Mouse (Mus musculus): ENCODE data around the gene Stoml3. TPM values are rescaled to one million over a fixed set of nuclear protein-coding genes. Genes with fewer than 3 reads are reported as not detected.

Stoml3 gene
- polyA plus RNA-seq, 1 experiment from 2014 or later, result 0.14 TPM

DNA sequence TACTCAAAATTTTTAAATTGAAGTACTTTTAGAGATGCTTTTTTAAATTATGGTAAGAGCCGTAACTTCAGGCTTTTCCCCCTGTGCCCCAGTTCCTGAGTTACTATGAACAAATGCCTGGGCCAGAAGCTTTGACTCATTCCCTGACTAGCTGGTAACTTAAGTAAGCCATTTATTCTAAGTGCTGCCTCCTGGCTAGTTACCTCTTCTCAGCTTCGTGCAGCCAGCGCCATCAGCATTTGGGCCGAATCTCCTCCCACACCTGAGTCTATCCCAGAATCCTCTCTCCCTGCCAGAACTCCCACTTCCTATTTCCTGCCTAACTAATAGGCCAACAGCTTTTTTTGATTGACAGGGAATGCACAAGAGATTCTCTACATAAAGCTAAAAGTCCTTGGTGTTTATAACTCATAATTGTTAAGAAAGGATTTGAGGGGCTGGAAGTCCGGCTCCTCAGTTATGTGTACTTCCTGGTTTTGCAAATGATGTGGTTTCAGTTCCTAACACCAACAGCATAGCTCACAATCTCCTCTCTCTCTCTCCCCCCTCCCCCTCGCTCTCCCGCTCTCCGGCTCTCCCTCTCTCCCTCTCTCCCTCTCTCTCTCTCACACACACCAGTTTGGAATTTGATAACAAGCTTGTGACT is 4.9 kb upstream of the Stoml3 start:
- WGBS, result 78% methylated on average over 8 of the region's 8 CpGs
- peaks cover 26% of the 10 kb centered on the region; the same call in 1 of the 2 replicates for H3K36me3 ChIP-seq

GRCm38 (mm10) chr3:53486561-53486960 is 1.9 kb upstream of the Stoml3 start:
- ATAC-seq (ENCODE audit: borderline replicate concordance, extremely low read depth, low FRiP score, low TSS enrichment), result no peak
- 0 out of 2 replicates have a peak, but pooled peaks cover 8% of the 10 kb centered on the region for H3K4me1 ChIP-seq
- no peaks in the 10 kb centered on the region for H3K9me3 ChIP-seq
- H3K36me3 ChIP-seq, result 0 out of 2 replicates have a peak, but pooled peaks cover 6% of the 10 kb centered on the region
- H3K27me3 ChIP-seq, result no peaks in the 10 kb centered on the region
- peak overlapping the region; percentile 0; the same call in 1 of the 2 replicates for H3K27ac ChIP-seq
- H3K4me2 ChIP-seq, result no peak overlapping the region
- H3K9ac ChIP-seq, result no peak overlapping the region
- whole genome bisulfite sequencing, result 72% methylated on average over 10 of the region's 10 CpGs
- no peak overlapping the region for H3K4me3 ChIP-seq

More for the DNA sequence above, 4.9 kb upstream of the Stoml3 start:
- 0 out of 2 replicates have a peak, but pooled peaks cover 8% of the 10 kb centered on the region for H3K4me1 ChIP-seq
- H3K4me2 ChIP-seq, result no peak overlapping the region
- H3K27ac ChIP-seq, result no peak overlapping the region
- H3K27me3 ChIP-seq, result no peaks in the 10 kb centered on the region
- no peaks in the 10 kb centered on the region for H3K9me3 ChIP-seq
- no peak overlapping the region for H3K4me3 ChIP-seq
- no peak for ATAC-seq (ENCODE audit: borderline replicate concordance, extremely low read depth, low FRiP score, low TSS enrichment)
- no peak overlapping the region for H3K9ac ChIP-seq

DNA sequence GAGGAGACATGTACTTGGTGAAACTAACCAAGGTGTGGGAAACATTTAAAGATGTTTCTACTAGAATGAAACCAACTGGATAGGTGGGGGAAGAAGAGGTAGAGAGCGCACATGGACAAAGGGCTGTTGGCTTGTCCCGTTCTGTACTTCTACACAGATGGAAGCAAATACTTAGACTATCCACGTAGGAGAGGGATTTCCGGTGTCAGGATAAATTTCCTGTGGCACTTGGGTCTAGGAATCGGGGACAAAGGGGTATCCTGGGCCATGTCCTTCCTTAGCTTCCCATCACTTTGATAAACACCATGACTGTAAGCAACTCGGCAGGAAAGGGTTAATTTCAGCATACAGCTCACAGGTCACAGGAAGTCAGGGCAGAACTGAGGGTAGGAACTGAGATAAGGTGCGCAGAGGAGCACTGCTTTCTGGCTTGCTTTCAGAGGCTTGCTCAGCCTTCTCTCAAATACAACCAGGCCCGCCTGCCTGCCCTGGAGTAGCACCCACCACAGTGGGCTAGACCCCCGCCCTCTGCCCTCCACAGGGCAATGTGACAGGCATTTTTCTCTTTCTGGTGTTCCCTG is 1.4 kb upstream of the Stoml3 start:
- H3K27ac ChIP-seq, result peak overlapping the region; percentile 0
- H3K9me3 ChIP-seq, result no peaks in the 10 kb centered on the region
- H3K4me2 ChIP-seq, result no peak overlapping the region
- H3K27me3 ChIP-seq, result no peaks in the 10 kb centered on the region
- 0 out of 2 replicates have a peak, but pooled peaks cover 8% of the 10 kb centered on the region for H3K4me1 ChIP-seq
- H3K9ac ChIP-seq, result no peak overlapping the region
- ATAC-seq (ENCODE audit: borderline replicate concordance, extremely low read depth, low FRiP score, low TSS enrichment), result 0 out of 2 replicates have a peak, but pooled peaks have one; percentile 27
- 38% methylated on average over 9 of the region's 9 CpGs for WGBS
- H3K36me3 ChIP-seq, result 0 out of 2 replicates have a peak, but pooled peaks cover 5% of the 10 kb centered on the region
- H3K4me3 ChIP-seq, result no peak overlapping the region

- H3K9me3 ChIP-seq, result no peaks in the 10 kb centered on the region
- no peak overlapping the region for H3K9ac ChIP-seq
- no peaks in the 10 kb centered on the region for H3K4me1 ChIP-seq
- H3K4me3 ChIP-seq, result no peak overlapping the region
- 73% methylated on average over 6 of the region's 6 CpGs for WGBS
- H3K4me2 ChIP-seq, result no peak overlapping the region
- no peak overlapping the region for H3K27ac ChIP-seq
- no peaks in the 10 kb centered on the region for H3K27me3 ChIP-seq
- H3K36me3 ChIP-seq, result no peaks in the 10 kb centered on the region
- no peak for ATAC-seq (ENCODE audit: borderline replicate concordance, extremely low read depth, low FRiP score, low TSS enrichment)
Observed at GRCm38 (mm10) chr3:53498351-53498905, 10.0 kb downstream of the Stoml3 start.

DNA sequence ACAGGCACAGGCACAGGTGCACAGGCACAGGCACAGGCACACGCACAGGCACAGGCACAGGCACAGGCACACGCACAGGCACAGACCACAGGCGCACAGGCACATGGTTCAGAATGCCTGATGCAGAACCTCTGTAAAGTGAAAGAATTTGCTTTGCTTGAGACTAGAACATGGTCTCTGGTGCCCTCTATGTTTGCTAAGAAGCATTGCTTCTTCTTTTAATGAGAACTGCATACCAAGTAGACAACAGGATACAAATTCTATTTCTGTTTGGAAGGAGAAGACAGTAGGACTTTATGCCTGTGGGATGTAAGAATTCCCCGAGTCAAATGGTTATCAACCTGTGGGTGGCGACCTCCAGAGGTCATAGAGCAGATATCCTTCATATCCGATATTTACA is 14.0 kb downstream of the Stoml3 start:
- no peaks in the 10 kb centered on the region for H3K4me1 ChIP-seq
- WGBS, result 64% methylated on average over 6 of the region's 6 CpGs
- no peak for ATAC-seq (ENCODE audit: borderline replicate concordance, extremely low read depth, low FRiP score, low TSS enrichment)
- no peaks in the 10 kb centered on the region for H3K9me3 ChIP-seq
- no peaks in the 10 kb centered on the region for H3K27me3 ChIP-seq
- no peaks in the 10 kb centered on the region for H3K36me3 ChIP-seq
- no peak overlapping the region for H3K9ac ChIP-seq
- H3K27ac ChIP-seq, result no peak overlapping the region
- no peak overlapping the region for H3K4me3 ChIP-seq
- no peak overlapping the region for H3K4me2 ChIP-seq

DNA sequence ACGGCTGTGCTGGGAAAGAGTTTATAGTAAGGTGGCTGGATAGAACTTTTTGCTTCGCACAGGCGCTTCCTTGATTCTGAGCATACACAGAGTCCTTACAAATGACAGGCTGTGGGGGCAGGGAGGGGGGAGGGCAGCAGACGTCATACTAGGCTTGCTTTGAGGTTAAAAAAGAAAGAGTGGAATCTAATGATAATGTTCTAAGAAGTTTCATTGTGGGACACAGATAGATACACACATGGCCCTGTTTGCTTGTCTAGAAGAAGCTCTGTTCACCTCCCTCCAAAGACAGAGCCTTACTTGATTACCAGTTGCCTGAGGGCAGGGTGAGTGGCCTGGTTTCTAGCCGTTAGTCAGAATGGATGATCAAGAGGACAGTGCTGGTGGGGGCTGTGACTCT is 24.6 kb downstream of the Stoml3 start:
- no peak overlapping the region for H3K4me2 ChIP-seq
- no peak overlapping the region for H3K27ac ChIP-seq
- no peak for ATAC-seq (ENCODE audit: borderline replicate concordance, extremely low read depth, low FRiP score, low TSS enrichment)
- H3K9ac ChIP-seq, result no peak overlapping the region
- H3K4me3 ChIP-seq, result no peak overlapping the region
- no peaks in the 10 kb centered on the region for H3K27me3 ChIP-seq
- no peaks in the 10 kb centered on the region for H3K36me3 ChIP-seq
- H3K4me1 ChIP-seq, result no peaks in the 10 kb centered on the region
- 46% methylated on average over 5 of the region's 5 CpGs for WGBS
- no peaks in the 10 kb centered on the region for H3K9me3 ChIP-seq

DNA sequence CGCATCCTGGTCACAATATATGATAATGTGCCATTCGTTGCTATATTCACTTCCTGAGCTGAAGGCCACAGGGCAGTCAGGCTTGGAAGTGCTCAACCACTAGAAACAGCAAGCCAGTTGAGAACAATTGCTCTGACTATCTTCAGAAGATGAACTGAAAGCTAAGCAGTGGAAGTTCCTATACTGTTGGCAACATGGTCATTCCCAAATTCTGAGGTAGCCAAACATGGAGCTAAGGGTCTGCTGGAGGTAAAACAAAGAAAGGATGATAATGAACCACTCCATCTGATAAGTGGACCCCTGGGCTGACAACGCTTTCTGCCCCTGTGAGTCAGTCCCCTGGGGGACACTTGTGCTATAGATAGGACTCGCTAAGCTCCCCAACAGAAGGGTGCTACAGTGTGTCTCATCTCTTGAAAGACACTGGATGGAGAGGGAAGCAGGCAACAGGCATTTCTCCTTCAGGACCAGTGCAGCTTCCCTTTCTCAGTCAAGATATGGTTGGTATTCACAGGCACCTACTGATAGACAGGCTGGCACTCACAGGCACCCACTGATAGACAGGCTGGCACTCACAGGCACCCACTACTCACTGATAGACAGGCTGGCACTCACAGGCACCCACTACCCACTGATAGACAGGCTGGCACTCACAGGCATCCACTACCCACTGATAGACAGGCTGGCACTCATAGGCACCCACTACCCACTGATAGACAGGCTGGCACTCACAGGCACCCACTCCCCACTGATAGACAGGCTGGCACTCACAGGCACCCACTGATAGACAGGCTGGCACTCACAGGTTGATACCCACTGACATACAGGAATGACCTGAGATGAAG is 26.0 kb downstream of the Stoml3 start:
- Histone ChIP-seq H3K4me2 (no peak overlapping the region), H3K9me3 (no peaks in the 10 kb centered on the region), H3K27me3 (no peaks in the 10 kb centered on the region), H3K9ac (no peak overlapping the region), H3K27ac (no peak overlapping the region), H3K36me3 (0 out of 2 replicates have a peak, but pooled peaks cover 5% of the 10 kb centered on the region), H3K4me1 (no peaks in the 10 kb centered on the region), H3K4me3 (no peak overlapping the region)
- WGBS, result 74% methylated on average over 4 of the region's 4 CpGs
- ATAC-seq (ENCODE audit: borderline replicate concordance, extremely low read depth, low FRiP score, low TSS enrichment), result no peak

GRCm38 (mm10) chr3:53522794-53523193 is 34.3 kb downstream of the Stoml3 start:
- 92% methylated on average over 10 of the region's 10 CpGs for WGBS
- no peak overlapping the region for H3K4me2 ChIP-seq
- no peak for ATAC-seq (ENCODE audit: borderline replicate concordance, extremely low read depth, low FRiP score, low TSS enrichment)

DNA sequence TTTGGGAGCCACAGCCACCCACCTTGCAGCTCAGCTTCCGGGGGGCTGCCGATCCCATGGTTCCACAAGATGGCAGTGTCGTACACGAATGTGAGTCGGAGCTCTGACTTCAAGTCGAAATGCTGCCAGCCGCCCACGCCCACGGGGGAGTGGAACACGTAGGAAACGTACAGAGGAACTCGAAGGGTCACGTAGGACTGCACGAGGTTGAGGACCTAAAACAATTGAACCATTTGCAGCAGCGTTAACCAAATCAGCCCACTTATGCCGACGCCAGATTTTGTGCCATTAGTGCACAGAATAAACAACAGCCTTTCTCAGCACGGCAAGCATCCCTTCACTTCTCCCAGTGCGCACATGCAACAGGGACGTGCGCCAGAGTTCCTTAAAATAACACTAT is 37.3 kb downstream of the Stoml3 start:
- 4% methylated on average over 21 of the region's 21 CpGs for WGBS
- 0 out of 2 replicates have a peak, but pooled peaks have one; percentile 31 for ATAC-seq (ENCODE audit: borderline replicate concordance, extremely low read depth, low FRiP score, low TSS enrichment)
- H3K9ac ChIP-seq, result no peak overlapping the region

More at GRCm38 (mm10) chr3:53522794-53523193, 34.3 kb downstream of the Stoml3 start:
- no peak overlapping the region for H3K4me3 ChIP-seq
- peaks cover 5% of the 10 kb centered on the region; the same call in 1 of the 2 replicates for H3K4me1 ChIP-seq
- no peaks in the 10 kb centered on the region for H3K27me3 ChIP-seq
- no peak overlapping the region for H3K9ac ChIP-seq
- no peak overlapping the region for H3K27ac ChIP-seq
- H3K9me3 ChIP-seq, result no peaks in the 10 kb centered on the region
- 0 out of 2 replicates have a peak, but pooled peaks cover 6% of the 10 kb centered on the region for H3K36me3 ChIP-seq

DNA sequence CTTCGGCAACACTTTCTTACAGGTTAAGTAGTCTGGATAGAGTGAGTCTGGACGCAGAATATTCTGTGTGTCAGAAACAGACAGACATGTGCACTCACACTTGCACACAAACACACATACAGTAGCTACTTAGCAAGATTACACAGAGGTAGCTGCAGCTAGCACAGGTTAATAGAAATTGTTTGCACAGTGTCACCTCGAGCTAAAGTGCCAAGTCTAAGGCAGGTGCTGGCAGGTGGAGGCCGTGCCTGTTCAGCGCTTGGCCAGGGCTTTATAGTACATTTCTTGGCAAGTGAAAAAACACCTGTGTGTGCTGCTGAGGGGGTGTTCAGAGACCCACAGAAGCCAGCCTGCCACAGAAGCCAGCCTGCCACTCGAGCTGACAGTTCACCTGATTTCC is 41.9 kb downstream of the Stoml3 start:
- Histone ChIP-seq H3K27ac (0 out of 2 replicates have a peak overlapping the region, but pooled peaks have one; percentile 22), H3K4me2 (no peak overlapping the region), H3K27me3 (no peaks in the 10 kb centered on the region), H3K4me3 (no peak overlapping the region), H3K9me3 (no peaks in the 10 kb centered on the region), H3K4me1 (peaks cover 5% of the 10 kb centered on the region; the same call in 1 of the 2 replicates), H3K36me3 (no peaks in the 10 kb centered on the region), H3K9ac (no peak overlapping the region)
- ATAC-seq (ENCODE audit: borderline replicate concordance, extremely low read depth, low FRiP score, low TSS enrichment), result peak; percentile 19; the same call in 1 of the 2 replicates
- WGBS, result 57% methylated on average over 6 of the region's 6 CpGs

More for the DNA sequence above, 37.3 kb downstream of the Stoml3 start:
- Histone ChIP-seq H3K4me1 (peaks cover 5% of the 10 kb centered on the region; the same call in 1 of the 2 replicates), H3K9me3 (no peaks in the 10 kb centered on the region), H3K36me3 (no peaks in the 10 kb centered on the region), H3K27ac (no peak overlapping the region), H3K27me3 (no peaks in the 10 kb centered on the region), H3K4me3 (peak overlapping the region; percentile 37), H3K4me2 (peak overlapping the region; percentile 68)

- no peaks in the 10 kb centered on the region for H3K27me3 ChIP-seq
- H3K27ac ChIP-seq, result no peak overlapping the region
- no peak overlapping the region for H3K4me2 ChIP-seq
- H3K4me1 ChIP-seq, result no peaks in the 10 kb centered on the region
- 0 out of 2 replicates have a peak, but pooled peaks cover 7% of the 10 kb centered on the region for H3K36me3 ChIP-seq
- ATAC-seq (ENCODE audit: borderline replicate concordance, extremely low read depth, low FRiP score, low TSS enrichment), result no peak
- H3K9me3 ChIP-seq, result no peaks in the 10 kb centered on the region
- no peak overlapping the region for H3K4me3 ChIP-seq
- H3K9ac ChIP-seq, result no peak overlapping the region
- WGBS, result 88% methylated on average over 6 of the region's 6 CpGs
Observed at GRCm38 (mm10) chr3:53532091-53532490, 43.6 kb downstream of the Stoml3 start.

All from lung, embryonic 15.5 days (tissue).